ENCODE assay signal across 7 mouse cellular contexts in the genomic region with DNA sequence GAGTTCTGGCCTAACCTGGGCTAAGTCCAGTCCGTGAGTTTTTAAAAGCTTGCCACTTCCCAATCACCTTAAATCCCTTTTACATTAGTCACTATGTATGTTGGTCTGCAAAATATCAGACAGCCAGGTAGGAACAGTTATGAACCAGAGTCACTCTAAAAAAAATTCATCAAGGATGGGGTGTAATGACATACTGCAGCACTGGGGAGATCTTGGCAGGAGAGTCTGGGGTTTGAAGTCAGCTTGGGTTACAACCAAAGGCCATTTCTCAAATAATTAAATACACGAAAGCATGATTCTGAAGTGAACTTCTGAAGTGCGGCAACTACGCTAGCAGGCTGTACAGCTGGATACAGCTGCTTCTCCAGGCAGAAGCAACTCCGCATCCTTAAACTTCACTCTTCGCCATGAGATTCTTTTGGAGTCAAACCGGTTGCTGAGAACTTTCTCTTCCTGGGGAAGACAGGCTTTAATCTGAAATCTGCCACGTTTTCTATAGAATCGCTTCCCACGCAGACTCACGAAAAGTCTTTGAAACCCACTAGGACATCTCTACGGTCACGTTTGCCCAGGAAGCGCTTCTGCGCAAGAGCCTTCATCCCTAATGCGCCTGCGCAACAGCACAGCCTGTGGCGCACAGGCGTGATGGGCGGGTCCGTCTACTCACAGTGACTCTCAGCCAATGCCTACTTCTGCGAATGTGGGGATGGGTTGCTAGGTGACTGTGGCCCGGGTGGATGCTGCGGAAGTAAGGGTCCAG. TPM values are rescaled to one million over a fixed set of nuclear protein-coding genes. Genes with fewer than 3 reads are reported as not detected.
DNase-seq lines count a peak whose midpoint lies in the region; ATAC-seq and TF ChIP-seq lines count a peak whose summit lies in the region.

No protein-coding gene starts in this region.

- TF ChIP-seq CTCF in small intestine, adult 2 months (IDR thresholded peaks at IDR 0.05; ENCODE audit: extremely low read depth, insufficient read length, insufficient replicate concordance, low read depth, low read length) = no peak

- no peaks in the 10 kb centered on the region for H3K9me3 ChIP-seq in embryonic facial prominence, embryonic 12.5 days
- H3K9me3 ChIP-seq in limb, embryonic 11.5 days (ENCODE audit: control insufficient read depth, low read length) = no peaks in the 10 kb centered on the region
- H3K9me3 ChIP-seq in midbrain, embryonic 13.5 days = no peaks in the 10 kb centered on the region

- peak overlapping the region; percentile 50; the same call in 1 of the 2 replicates for H3K9ac ChIP-seq in embryonic facial prominence, embryonic 12.5 days
- peak overlapping the region; percentile 45; the same call in 1 of the 2 replicates for H3K9ac ChIP-seq in limb, embryonic 11.5 days (ENCODE audit: low read length)
- peak overlapping the region; percentile 15 for H3K9ac ChIP-seq in midbrain, embryonic 13.5 days (replicated peaks)

- peak overlapping the region; percentile 60 for H3K4me2 ChIP-seq in embryonic facial prominence, embryonic 12.5 days (replicated peaks)
- H3K4me2 ChIP-seq in limb, embryonic 11.5 days (ENCODE audit: low read depth, severe bottlenecking) = peak overlapping the region; percentile 61
- peak overlapping the region; percentile 67 for H3K4me2 ChIP-seq in midbrain, embryonic 13.5 days (replicated peaks)

- ATAC-seq in embryonic facial prominence, embryonic 12.5 days (ENCODE audit: insufficient number of reproducible peaks, insufficient read depth, low FRiP score, low TSS enrichment) = peak; percentile 97
- ATAC-seq in limb, embryonic 11.5 days (ENCODE audit: insufficient number of reproducible peaks, low FRiP score, low TSS enrichment, low read depth) = peak; percentile 97
- peak; percentile 99 for ATAC-seq in midbrain, embryonic 13.5 days

- peak overlapping the region; percentile 37 for H3K4me3 ChIP-seq in embryonic facial prominence, embryonic 12.5 days
- peak overlapping the region; percentile 20 for H3K4me3 ChIP-seq in limb, embryonic 11.5 days (ENCODE audit: low read depth, low read length)
- peak overlapping the region; percentile 33 for H3K4me3 ChIP-seq in midbrain, embryonic 13.5 days (replicated peaks)
- peak overlapping the region; percentile 43 for H3K4me3 ChIP-seq in small intestine, adult 2 months (ENCODE audit: low read depth, low read length)

- H3K27me3 ChIP-seq in embryonic facial prominence, embryonic 12.5 days = peaks cover 4% of the 10 kb centered on the region; the same call in 1 of the 2 replicates
- H3K27me3 ChIP-seq in limb, embryonic 11.5 days (ENCODE audit: control insufficient read depth, insufficient read depth, low read length) = no peaks in the 10 kb centered on the region
- 0 out of 2 replicates have a peak, but pooled peaks cover 4% of the 10 kb centered on the region for H3K27me3 ChIP-seq in midbrain, embryonic 13.5 days
- no peaks in the 10 kb centered on the region for H3K27me3 ChIP-seq in small intestine, adult 2 months (ENCODE audit: control insufficient read depth, insufficient read depth, low read length)

- no peaks in the 10 kb centered on the region for H3K36me3 ChIP-seq in embryonic facial prominence, embryonic 12.5 days
- no peaks in the 10 kb centered on the region for H3K36me3 ChIP-seq in limb, embryonic 11.5 days (ENCODE audit: control insufficient read depth, insufficient read depth, low read length)
- H3K36me3 ChIP-seq in midbrain, embryonic 13.5 days = no peaks in the 10 kb centered on the region
- no peaks in the 10 kb centered on the region for H3K36me3 ChIP-seq in small intestine, adult 2 months (ENCODE audit: control insufficient read depth, insufficient read depth, low read length)

- 7% methylated on average over 24 of the region's 24 CpGs for WGBS in embryonic facial prominence, embryonic 12.5 days
- 7% methylated on average over 24 of the region's 24 CpGs for WGBS in limb, embryonic 11.5 days
- whole genome bisulfite sequencing in midbrain, embryonic 13.5 days = 7% methylated on average over 24 of the region's 24 CpGs
- WGBS in small intestine, adult 2 months = 9% methylated on average over 24 of the region's 24 CpGs

- no peaks in the 10 kb centered on the region for H3K4me1 ChIP-seq in embryonic facial prominence, embryonic 12.5 days
- no peaks in the 10 kb centered on the region for H3K4me1 ChIP-seq in limb, embryonic 11.5 days (ENCODE audit: control insufficient read depth, insufficient read depth, low read length)
- H3K4me1 ChIP-seq in midbrain, embryonic 13.5 days (replicated peaks) = peaks cover 10% of the 10 kb centered on the region
- H3K4me1 ChIP-seq in small intestine, adult 2 months (ENCODE audit: control insufficient read depth, insufficient read depth, insufficient read length, low read length) = peaks cover 25% of the 10 kb centered on the region

- peak; percentile 92 to 93 for DNase-seq in adrenal gland, postnatal 36 days
- peak; percentile 93 to 96 for DNase-seq in heart, adult 18-20 months
- peak; percentile 90 for DNase-seq in kidney, adult 18-20 months
- peak; percentile 91 for DNase-seq in limb, embryonic 11.5 days (ENCODE audit: low spot score)

- peak overlapping the region; percentile 46; the same call in 1 of the 2 replicates for H3K27ac ChIP-seq in embryonic facial prominence, embryonic 12.5 days
- no peak overlapping the region; the same call in 1 of the 2 replicates for H3K27ac ChIP-seq in limb, embryonic 11.5 days (replicated peaks; ENCODE audit: low read depth, low read length)
- H3K27ac ChIP-seq in midbrain, embryonic 13.5 days = 0 out of 2 replicates have a peak overlapping the region, but pooled peaks have one; percentile 17
- peak overlapping the region; percentile 44 for H3K27ac ChIP-seq in small intestine, adult 2 months (ENCODE audit: insufficient read depth, low read depth, low read length)

- TF ChIP-seq POLR2A in small intestine, adult 2 months (IDR thresholded peaks at IDR 0.05; ENCODE audit: low read depth, low read length) = peak; percentile 64; the same call in 1 of the 2 replicates

RNA-seq across cellular contexts. Expression of gene Ddi2, which starts 11.4 kb away (rescaled TPM):
- total RNA-seq in adrenal gland, postnatal 36 days (2021) = 10 to 100 TPM; 56.6 to 58.9 TPM
- polyA plus RNA-seq in embryonic facial prominence, embryonic 12.5 days (2016; fragmentation: Nextera tagmentation; extraction: Ambion mirVana) = 28.7 and 29.5 TPM in 2 replicates
- 10 to 100 TPM; 31.6 to 33.2 TPM for total RNA-seq in heart, adult 18-20 months (2021)
- 22.4 and 25.9 TPM in 2 replicates for polyA plus RNA-seq in limb, embryonic 11.5 days (2014; fragmentation: Nextera tagmentation; extraction: Ambion mirVana)
- polyA plus RNA-seq in midbrain, embryonic 13.5 days (2015; fragmentation: Nextera tagmentation; extraction: Ambion mirVana) = 15.7 and 16.6 TPM in 2 replicates
- polyA plus RNA-seq in small intestine, adult 2 months (2012; rRNA removed) = 15.4 and 21.2 TPM in 2 replicates

RNA-seq across cellular contexts. Expression of gene Agmat, which starts 11.8 kb away (rescaled TPM):
- total RNA-seq in adrenal gland, postnatal 36 days (2021) = 10 to 100 TPM; 35.7 to 41.3 TPM
- not detected in 2 replicates for polyA plus RNA-seq in embryonic facial prominence, embryonic 12.5 days (2016; fragmentation: Nextera tagmentation; extraction: Ambion mirVana)
- under 1 TPM; 0.25 to 0.59 TPM for total RNA-seq in heart, adult 18-20 months (2021)
- 0.11 TPM in 1 of 2 replicates, not detected in the other for polyA plus RNA-seq in limb, embryonic 11.5 days (2014; fragmentation: Nextera tagmentation; extraction: Ambion mirVana)
- not detected in 2 replicates for polyA plus RNA-seq in midbrain, embryonic 13.5 days (2015; fragmentation: Nextera tagmentation; extraction: Ambion mirVana)
- polyA plus RNA-seq in small intestine, adult 2 months (2012; rRNA removed) = 13.3 and 19.0 TPM in 2 replicates

RNA-seq across cellular contexts. Expression of gene Rsc1a1, which starts 49.2 kb away (rescaled TPM):
- total RNA-seq in adrenal gland, postnatal 36 days (2021) = 1 to 10 TPM in 1 of 2 experiments, not detected in 1; 2.4 TPM
- polyA plus RNA-seq in embryonic facial prominence, embryonic 12.5 days (2016; fragmentation: Nextera tagmentation; extraction: Ambion mirVana) = 1.5 TPM in 1 of 2 replicates, not detected in the other
- under 1 TPM in 1 of 2 experiments, not detected in 1; 0.92 TPM for total RNA-seq in heart, adult 18-20 months (2021)
- polyA plus RNA-seq in limb, embryonic 11.5 days (2014; fragmentation: Nextera tagmentation; extraction: Ambion mirVana) = 1.4 and 3.5 TPM in 2 replicates
- polyA plus RNA-seq in midbrain, embryonic 13.5 days (2015; fragmentation: Nextera tagmentation; extraction: Ambion mirVana) = 0.48 TPM in 1 of 2 replicates, not detected in the other
- polyA plus RNA-seq in small intestine, adult 2 months (2012; rRNA removed) = 9.8 and 16.5 TPM in 2 replicates

RNA-seq across cellular contexts. Expression of gene Dnajc16, which starts 56.1 kb away (rescaled TPM):
- 10 to 100 TPM; 23.6 to 26.0 TPM for total RNA-seq in adrenal gland, postnatal 36 days (2021)
- polyA plus RNA-seq in embryonic facial prominence, embryonic 12.5 days (2016; fragmentation: Nextera tagmentation; extraction: Ambion mirVana) = 4.1 and 4.7 TPM in 2 replicates
- 10 to 100 TPM; 22.8 to 23.4 TPM for total RNA-seq in heart, adult 18-20 months (2021)
- polyA plus RNA-seq in limb, embryonic 11.5 days (2014; fragmentation: Nextera tagmentation; extraction: Ambion mirVana) = 3.1 and 3.6 TPM in 2 replicates
- polyA plus RNA-seq in midbrain, embryonic 13.5 days (2015; fragmentation: Nextera tagmentation; extraction: Ambion mirVana) = 5.7 and 6.9 TPM in 2 replicates
- 3.2 and 5.3 TPM in 2 replicates for polyA plus RNA-seq in small intestine, adult 2 months (2012; rRNA removed)

RNA-seq across cellular contexts. Expression of gene Casp9, which starts 58.8 kb away (rescaled TPM):
- total RNA-seq in adrenal gland, postnatal 36 days (2021) = 10 to 100 TPM; 16.8 to 24.3 TPM
- polyA plus RNA-seq in embryonic facial prominence, embryonic 12.5 days (2016; fragmentation: Nextera tagmentation; extraction: Ambion mirVana) = 18.1 and 21.9 TPM in 2 replicates
- total RNA-seq in heart, adult 18-20 months (2021) = 1 to 10 TPM; 6.6 to 8.1 TPM
- 16.9 and 19.0 TPM in 2 replicates for polyA plus RNA-seq in limb, embryonic 11.5 days (2014; fragmentation: Nextera tagmentation; extraction: Ambion mirVana)
- polyA plus RNA-seq in midbrain, embryonic 13.5 days (2015; fragmentation: Nextera tagmentation; extraction: Ambion mirVana) = 19.1 and 23.2 TPM in 2 replicates
- polyA plus RNA-seq in small intestine, adult 2 months (2012; rRNA removed) = 11.5 and 14.6 TPM in 2 replicates

Comparison
In these comparisons a context has a peak if more than half of its experiments do, and no peak if none do; other contexts are left out.
1. RNA of gene Agmat, which starts 11.8 kb away (polyA plus RNA-seq): 13.3 to 19.0 TPM in small intestine, adult 2 months; 0.11 TPM in limb, embryonic 11.5 days, not detected in embryonic facial prominence, embryonic 12.5 days and not detected in midbrain, embryonic 13.5 days; every median in the first group is over 10 times any median in the second.
2. Peak in every context shown above with its lines, with median percentiles within 50 percentile points of each other: DNase-seq, ATAC-seq, H3K4me2 ChIP-seq, H3K4me3 ChIP-seq and H3K9ac ChIP-seq.